Mouse (Mus musculus): Measurements from ENCODE around the gene Aasdhppt.

DNA sequence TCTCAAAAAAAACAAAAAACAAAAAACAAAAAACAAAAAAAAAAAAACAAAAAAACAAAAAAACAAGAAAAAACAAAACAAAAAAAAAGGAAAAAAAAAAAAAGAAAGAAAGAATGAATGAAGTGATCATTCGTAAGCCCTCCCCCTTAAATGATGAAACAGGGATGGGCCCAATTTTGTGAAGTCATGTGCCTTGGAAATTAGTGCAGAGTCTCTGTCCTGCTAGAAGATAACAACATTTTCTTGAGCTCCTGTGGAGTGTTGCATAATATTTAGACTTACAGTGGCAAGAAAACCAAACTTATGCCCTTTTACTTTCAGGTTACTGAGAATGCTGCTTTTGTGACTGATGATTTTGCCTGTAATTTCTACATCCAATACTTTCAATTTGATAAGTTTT, 43.9 kb upstream of the Aasdhppt start:
- TF ChIP-seq CTCF (IDR thresholded peaks at IDR 0.05; ENCODE audit: low read depth, low read length), result no peak
- no peak for TF ChIP-seq GATA1 (IDR thresholded peaks at IDR 0.05; ENCODE audit: borderline replicate concordance, low read length)
- no peak for TF ChIP-seq TAL1 (conservative IDR thresholded peaks at IDR 0.05; ENCODE audit: low read depth, low read length)
- no peak for TF ChIP-seq GATA2 (IDR thresholded peaks at IDR 0.05; ENCODE audit: borderline replicate concordance, low read depth, low read length)
